Mouse (Mus musculus): ENCODE measurements around the gene Igsf21.

DNA sequence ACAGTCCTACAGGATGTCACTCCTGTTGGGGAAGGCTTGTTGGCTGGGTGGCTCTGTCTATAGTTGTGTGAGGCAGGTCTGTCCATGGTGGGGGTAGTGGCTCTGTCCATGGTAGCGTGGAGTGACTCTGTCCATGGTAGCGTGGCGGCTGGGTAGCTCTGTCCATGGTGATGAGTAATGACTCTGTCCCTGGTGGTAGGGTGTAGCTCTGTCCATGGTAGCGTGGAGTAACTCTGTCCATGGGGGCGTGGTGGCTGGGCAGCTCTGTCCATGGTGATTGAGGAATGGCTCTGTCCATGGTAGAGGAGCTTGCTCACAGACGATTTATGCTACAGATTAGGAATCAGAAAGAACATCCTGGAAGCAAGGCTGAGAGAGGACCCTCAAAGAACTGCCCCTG is 12.4 kb upstream of the Igsf21 start:
- no peak for TF ChIP-seq EP300 (IDR thresholded peaks at IDR 0.05; ENCODE audit: low read depth)
- TF ChIP-seq CTCF (IDR thresholded peaks at IDR 0.05; ENCODE audit: low read depth), result no peak
